Mouse (Mus musculus) hindbrain, embryonic 11.5 days (tissue): ENCODE measurements around the gene Srsf9. TPM values are rescaled to one million over a fixed set of nuclear protein-coding genes. Genes with fewer than 3 reads are reported as not detected.
"Not testable (repeated sequence)": the region's sequence is repeated elsewhere in the genome, so short reads cannot be mapped to it uniquely, and the experiment has no call there.

Source experiments
- ATAC-seq: fragments of 200-750 bp; cut with Nextera tagmentation; 2 replicates; pipeline ENCODE4 v1.8.0; 2017; ENCODE audit warnings: mild to moderate bottlenecking, moderate TSS enrichment, moderate library complexity; ENCODE audit not compliant: low FRiP score
- DNase-seq: peaks from one replicate; pipeline ENCODE4 v3.0.0-alpha.2; 2015; ENCODE audit warnings: low spot score
- H3K27ac ChIP-seq: fragments of 300-500 bp; sonication (generic); 2 replicates; pipeline ENCODE4 v1.5.1; 2014; ENCODE audit warnings: mild to moderate bottlenecking, low read depth, low read length
- H3K27me3 ChIP-seq: fragments of 300-500 bp; sonication (generic); 2 replicates; pipeline ENCODE4 v1.6.1; 2014; ENCODE audit warnings: mild to moderate bottlenecking, low read length, moderate library complexity, mixed read lengths; ENCODE audit not compliant: control insufficient read depth, insufficient read depth
- H3K36me3 ChIP-seq: fragments of 300-500 bp; sonication (generic); 2 replicates; pipeline ENCODE4 v1.6.1; 2014; ENCODE audit warnings: mild to moderate bottlenecking, low read length, moderate library complexity, mixed read lengths; ENCODE audit not compliant: control insufficient read depth, insufficient read depth
- H3K4me1 ChIP-seq: fragments of 300-500 bp; sonication (generic); replicated peaks from 2 replicates; pipeline ENCODE4 v1.6.1; 2014; ENCODE audit warnings: low read length, mixed read lengths; ENCODE audit not compliant: control insufficient read depth, insufficient read depth
- H3K4me2 ChIP-seq: fragments of 300-500 bp; sonication (generic); replicated peaks from 2 replicates; pipeline ENCODE4 v1.6.1; 2014; ENCODE audit warnings: mild to moderate bottlenecking, low read depth, low read length
- H3K4me3 ChIP-seq: fragments of 300-500 bp; sonication (generic); 2 replicates; pipeline ENCODE4 v1.5.1; 2014; ENCODE audit warnings: low read depth, low read length
- H3K9ac ChIP-seq: fragments of 300-500 bp; sonication (generic); 2 replicates; pipeline ENCODE4 v1.6.1; 2014; ENCODE audit warnings: low read depth, low read length
- H3K9me3 ChIP-seq: fragments of 300-500 bp; sonication (generic); 2 replicates; pipeline ENCODE4 v1.6.1; 2016; ENCODE audit warnings: low read length; ENCODE audit not compliant: control insufficient read depth
- WGBS: fragments of 180-500 bp; shearing (Covaris S2); extraction: QIAGEN DNeasy Blood & Tissue Kit; methylation state at CpG from one replicate; pipeline ENCODE4 v1.1.7; 2014; 5-methylcytosine and 5-hydroxymethylcytosine counted together
- polyA plus RNA-seq: library from polyadenylated mRNA; unstranded; fragments of >200 nt; fragmentation: Nextera tagmentation; extraction: Ambion mirVana; gene quantifications from 2 replicates; pipeline ENCODE4 v1.2.1, GENCODE M21; 2014

Gene Srsf9
- polyA plus RNA-seq, 1 experiment from 2014 or later: 305 TPM

DNA sequence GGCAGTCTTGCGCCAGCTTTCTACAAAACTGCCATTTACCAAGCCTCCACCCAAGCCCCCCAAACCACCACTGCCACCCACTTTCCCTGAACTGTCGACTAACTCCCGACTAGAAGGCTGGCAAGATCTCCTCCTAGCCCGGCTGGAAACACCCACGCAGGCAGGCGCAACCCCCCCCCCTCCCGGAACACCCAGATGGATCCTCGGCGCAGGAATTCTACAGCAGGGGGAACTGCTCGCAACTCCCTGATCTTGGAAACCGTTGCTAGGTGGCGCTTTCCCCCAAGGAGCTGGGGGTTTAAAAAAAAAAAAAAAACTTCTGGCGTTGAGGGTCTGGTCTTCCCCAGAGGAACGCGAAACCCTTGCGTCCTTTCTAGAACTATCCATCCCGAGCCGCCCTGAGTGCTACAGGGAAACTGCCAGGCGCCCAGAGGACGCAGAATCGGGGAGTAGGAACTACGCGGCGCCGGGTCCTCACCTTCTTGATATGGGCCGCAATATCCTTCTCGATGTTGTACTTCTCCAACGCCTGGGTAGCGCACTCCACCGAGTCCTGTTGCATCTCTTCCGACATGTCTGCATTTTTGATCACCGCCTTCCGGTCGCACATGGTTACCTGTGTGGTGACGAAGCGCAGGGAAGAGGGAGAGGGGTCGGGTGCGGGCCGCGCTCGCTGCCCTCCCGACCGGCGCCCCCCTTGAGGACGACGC lies 26.8 kb upstream of the Srsf9 start:
- 2% methylated on average over 46 of the region's 46 CpGs for WGBS
- Histone ChIP-seq H3K9ac (peak overlapping the region; percentile 92), H3K4me3 (peak overlapping the region; percentile 90), H3K4me1 (peaks cover 4% of the 10 kb centered on the region), H3K36me3 (peaks cover 8% of the 10 kb centered on the region), H3K9me3 (no peaks in the 10 kb centered on the region), H3K27ac (peak overlapping the region; percentile 91), H3K27me3 (no peaks in the 10 kb centered on the region), H3K4me2 (peak overlapping the region; percentile 38)
- peak; percentile 18 for ATAC-seq
- peak; percentile 65 for DNase-seq

DNA sequence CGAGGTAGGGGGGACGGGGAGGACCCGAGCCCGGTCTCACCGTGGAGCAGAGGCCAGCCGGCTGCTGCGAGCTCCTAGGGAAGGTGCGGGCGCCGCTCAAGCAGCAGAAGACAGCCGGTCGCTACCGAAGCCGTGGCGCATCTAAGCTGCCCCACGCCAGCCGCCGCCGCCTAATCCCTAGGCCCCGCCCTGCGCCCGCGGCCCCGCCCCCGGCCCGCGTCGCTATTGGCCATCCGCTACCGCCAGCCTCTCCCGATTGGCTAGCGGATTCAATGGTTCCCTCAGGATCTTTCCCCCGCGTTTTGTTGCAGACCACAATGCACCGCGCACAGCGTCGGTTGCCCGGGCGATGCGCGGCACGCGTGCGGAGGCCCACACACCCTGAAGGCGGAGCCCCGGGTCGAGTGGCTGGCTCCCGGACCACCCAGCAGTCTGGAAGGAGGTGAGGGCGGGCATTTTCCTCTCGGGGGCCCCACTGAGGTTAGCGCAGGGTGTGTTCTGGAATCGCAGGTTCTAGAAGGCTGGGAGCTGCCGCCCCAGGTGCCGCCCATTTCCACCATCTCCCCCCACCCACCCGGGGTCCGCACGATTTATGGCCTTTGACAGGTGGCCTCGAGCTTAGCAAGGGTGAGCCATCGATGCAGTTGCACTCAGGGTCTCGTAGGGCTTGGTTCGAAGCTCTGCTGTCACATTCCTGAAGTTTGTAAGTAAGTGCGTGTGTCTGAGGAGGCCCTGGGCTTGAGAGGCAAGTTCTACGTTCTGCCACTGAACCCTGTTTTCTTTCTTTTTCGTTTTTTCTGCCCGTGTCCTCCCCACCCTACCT lies 26.0 kb upstream of the Srsf9 start, which contains the start of gene Dynll1:
Dynll1 (minus strand) TSS at position 208 of the 823 bp plus-strand sequence.
- DNase-seq (peak; percentile 100), ATAC-seq (peak; percentile 99)
- under 1% methylated on average over 50 of the region's 66 CpGs for WGBS
- peak within 1 kb of the TSS; percentile 92 for H3K9ac ChIP-seq
- H3K36me3 ChIP-seq: peaks cover 8% of the 10 kb centered on the region; the same call in 1 of the 2 replicates
- H3K4me2 ChIP-seq: peak within 1 kb of the TSS; percentile 38
- no peaks in the 10 kb centered on the region for H3K27me3 ChIP-seq
- peaks cover 4% of the 10 kb centered on the region for H3K4me1 ChIP-seq
- no peaks in the 10 kb centered on the region for H3K9me3 ChIP-seq
- peak within 1 kb of the TSS; percentile 90 for H3K4me3 ChIP-seq
- H3K27ac ChIP-seq: peak within 1 kb of the TSS; percentile 91

DNA sequence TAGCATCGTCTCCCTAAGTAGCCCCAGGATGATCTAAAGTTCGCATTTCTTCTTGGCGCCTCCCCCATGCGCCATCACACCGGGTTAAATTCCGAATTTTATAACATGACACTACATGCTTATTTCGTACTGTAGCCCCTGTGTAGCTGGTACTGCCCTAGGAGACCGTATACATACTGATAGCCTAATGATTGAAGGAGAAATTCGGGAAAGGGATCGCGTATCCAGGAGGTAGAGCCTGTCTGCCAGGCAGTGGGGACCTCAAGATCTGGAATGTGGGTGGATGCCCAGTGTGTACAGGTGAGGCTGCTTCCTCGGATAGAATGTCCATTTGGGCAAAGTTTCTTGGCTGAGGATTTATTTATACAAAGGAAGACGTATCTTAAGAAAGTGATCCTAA lies 25.4 kb upstream of the Srsf9 start:
- H3K36me3 ChIP-seq: peaks cover 8% of the 10 kb centered on the region; the same call in 1 of the 2 replicates

DNA sequence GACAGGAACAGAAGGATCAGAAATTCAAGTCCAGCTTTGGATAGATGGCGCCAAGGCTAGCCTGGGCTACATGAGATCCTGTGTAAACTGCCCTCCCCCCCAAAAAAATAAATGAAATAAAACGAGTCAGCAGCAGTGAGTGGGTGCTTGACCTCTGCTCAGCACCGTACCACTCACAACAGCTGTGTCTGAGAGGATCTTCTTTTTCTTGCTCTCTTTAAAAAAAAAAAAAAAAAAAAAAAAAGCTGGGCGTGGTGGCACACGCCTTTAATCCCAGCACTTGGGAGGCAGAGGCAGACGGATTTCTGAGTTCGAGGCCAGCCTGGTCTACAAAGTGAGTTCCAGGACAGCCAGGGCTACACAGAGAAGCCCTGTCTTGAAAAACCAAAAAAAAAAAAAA lies 24.8 kb upstream of the Srsf9 start:
- not testable (repeated sequence) for H3K9me3 ChIP-seq, H3K4me1 ChIP-seq, ATAC-seq, H3K36me3 ChIP-seq, DNase-seq, H3K4me2 ChIP-seq, H3K27me3 ChIP-seq, H3K27ac ChIP-seq, H3K9ac ChIP-seq, H3K4me3 ChIP-seq
- WGBS: 89% methylated on average over 3 of the region's 7 CpGs

More for the DNA sequence above, 25.4 kb upstream of the Srsf9 start:
- H3K9me3 ChIP-seq: no peaks in the 10 kb centered on the region
- peak overlapping the region; percentile 38 for H3K4me2 ChIP-seq
- H3K9ac ChIP-seq: peak overlapping the region; percentile 29; the same call in 1 of the 2 replicates
- WGBS: 28% methylated on average over 13 of the region's 13 CpGs
- no peaks in the 10 kb centered on the region for H3K27me3 ChIP-seq
- peaks cover 4% of the 10 kb centered on the region for H3K4me1 ChIP-seq
- no peak for DNase-seq
- peak overlapping the region; percentile 90 for H3K4me3 ChIP-seq
- ATAC-seq: no peak
- H3K27ac ChIP-seq: no peak overlapping the region

DNA sequence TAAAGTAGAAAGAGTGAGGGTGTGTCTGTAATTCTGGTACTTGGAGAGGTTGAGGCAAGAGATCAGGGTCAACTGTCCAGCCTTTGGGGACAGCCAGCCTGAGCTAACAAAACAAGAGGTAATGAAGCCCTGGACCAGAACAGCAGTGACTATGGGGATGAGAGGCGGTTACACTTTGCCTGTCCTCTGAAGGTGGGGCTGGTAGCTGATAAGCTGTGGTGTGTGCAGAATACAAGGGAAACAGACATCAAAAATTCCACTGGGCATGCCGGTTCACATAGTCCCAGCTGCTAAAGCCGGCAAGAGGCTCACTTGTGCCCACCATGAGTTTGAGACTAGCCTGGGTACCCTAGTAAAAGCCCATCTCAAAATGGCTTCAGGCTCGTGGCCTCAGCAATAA lies 14.6 kb upstream of the Srsf9 start:
- H3K9me3 ChIP-seq: no peaks in the 10 kb centered on the region
- 86% methylated on average over 4 of the region's 4 CpGs for WGBS
- no peaks in the 10 kb centered on the region for H3K36me3 ChIP-seq
- H3K27ac ChIP-seq: no peak overlapping the region
- no peak for ATAC-seq
- H3K4me1 ChIP-seq: peaks cover 6% of the 10 kb centered on the region; the same call in 1 of the 2 replicates
- H3K27me3 ChIP-seq: no peaks in the 10 kb centered on the region
- no peak overlapping the region for H3K4me2 ChIP-seq
- DNase-seq: no peak
- H3K4me3 ChIP-seq: no peak overlapping the region
- no peak overlapping the region for H3K9ac ChIP-seq

DNA sequence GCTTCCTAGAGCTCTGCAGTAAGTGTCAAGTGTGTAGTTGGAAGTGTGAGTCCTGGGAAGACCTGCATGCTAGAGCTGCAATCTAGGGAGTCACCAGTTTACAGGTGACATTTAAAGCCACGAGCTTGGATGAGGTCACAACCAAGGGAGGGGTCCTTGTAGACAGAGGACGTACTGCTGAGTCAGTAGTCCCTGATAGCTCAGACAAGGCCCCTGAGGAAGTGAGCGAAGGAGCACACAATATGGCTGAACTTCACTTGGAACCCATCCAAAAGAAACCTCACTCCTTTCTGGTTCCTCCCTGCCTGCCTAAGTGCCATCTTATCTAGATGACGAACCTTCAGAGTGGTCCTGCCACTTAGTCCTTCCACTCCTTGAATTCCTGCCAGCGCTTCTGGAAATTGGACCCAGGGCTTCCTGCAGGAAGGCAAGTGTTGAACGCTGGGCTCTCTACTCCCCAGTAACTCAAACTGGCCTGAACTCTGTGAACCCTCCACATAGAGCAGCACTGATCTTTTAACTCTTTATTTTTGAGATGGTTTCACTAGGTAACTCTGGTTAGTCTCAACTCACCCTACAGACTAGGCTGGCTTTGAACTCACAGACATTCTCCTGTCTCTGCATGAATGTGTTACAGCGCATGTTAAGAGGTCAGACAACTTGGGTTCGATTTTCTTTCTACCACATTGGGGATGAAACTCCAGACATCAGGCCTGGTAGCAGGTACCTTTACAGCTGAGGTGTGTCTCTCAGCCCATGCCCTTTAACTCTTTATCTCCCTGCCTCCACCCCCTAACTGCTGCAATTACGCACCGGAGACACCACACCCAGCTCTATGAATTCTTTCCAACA lies 13.9 kb upstream of the Srsf9 start:
- H3K9ac ChIP-seq: no peak overlapping the region
- H3K27me3 ChIP-seq: no peaks in the 10 kb centered on the region
- H3K9me3 ChIP-seq: no peaks in the 10 kb centered on the region
- H3K36me3 ChIP-seq: no peaks in the 10 kb centered on the region
- no peak overlapping the region for H3K4me3 ChIP-seq
- H3K4me2 ChIP-seq: no peak overlapping the region
- H3K27ac ChIP-seq: no peak overlapping the region
- ATAC-seq (no peak), DNase-seq (no peak)
- H3K4me1 ChIP-seq: peaks cover 9% of the 10 kb centered on the region; the same call in 1 of the 2 replicates
- WGBS: 78% methylated on average over 10 of the region's 10 CpGs

DNA sequence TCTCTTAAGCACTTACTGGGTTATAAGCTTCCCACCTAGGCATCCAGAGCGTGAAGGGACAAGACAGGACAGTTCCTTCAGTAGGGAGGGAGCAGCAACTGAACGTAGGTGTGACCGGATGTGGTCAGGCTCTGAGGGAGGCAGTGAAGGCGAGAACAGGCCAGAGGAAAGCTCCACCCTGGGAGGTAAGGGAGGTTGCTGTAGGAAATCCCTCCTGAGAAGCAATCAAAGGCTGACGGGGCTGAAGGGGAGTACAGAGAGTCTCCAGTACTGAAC lies 13.4 kb upstream of the Srsf9 start:
- Histone ChIP-seq H3K4me2 (no peak overlapping the region), H3K4me3 (no peak overlapping the region), H3K9me3 (no peaks in the 10 kb centered on the region), H3K27me3 (no peaks in the 10 kb centered on the region), H3K9ac (peak overlapping the region; percentile 4; the same call in 1 of the 2 replicates), H3K36me3 (no peaks in the 10 kb centered on the region), H3K27ac (no peak overlapping the region), H3K4me1 (peaks cover 9% of the 10 kb centered on the region; the same call in 1 of the 2 replicates)
- DNase-seq (no peak), ATAC-seq (no peak)
- WGBS: 47% methylated on average over 5 of the region's 5 CpGs

DNA sequence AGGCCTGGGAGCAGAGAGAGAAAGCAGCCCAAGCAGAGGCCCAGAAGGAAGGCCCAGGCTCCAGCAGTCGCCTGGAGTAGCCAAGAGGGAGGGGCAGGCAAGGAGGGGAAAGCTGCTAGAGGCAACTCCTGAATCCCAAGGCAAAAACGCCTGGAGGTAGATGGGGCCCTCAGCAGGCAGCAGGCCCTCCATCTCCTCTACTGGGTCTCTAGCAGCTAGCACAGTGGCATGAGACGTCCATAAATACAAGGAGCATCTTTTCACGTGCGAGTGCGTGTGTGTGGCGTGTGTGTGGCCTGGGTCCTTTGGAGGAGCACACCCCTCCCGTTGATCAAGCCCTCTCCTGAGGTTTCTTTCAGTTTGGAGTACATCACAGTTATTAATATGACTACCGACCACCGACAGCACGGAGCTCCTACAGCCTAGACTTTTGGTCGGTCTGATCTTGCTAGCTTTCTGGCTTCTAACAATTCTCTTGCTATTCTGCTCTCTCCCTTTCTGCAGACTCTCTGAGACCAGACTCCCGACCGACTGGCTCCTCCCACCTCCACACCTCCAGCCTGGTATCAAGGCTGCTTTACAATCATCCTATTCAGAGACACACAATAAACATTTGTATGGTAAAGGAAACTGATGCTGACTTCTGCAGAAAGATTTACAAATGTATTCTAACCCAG lies 9.9 kb upstream of the Srsf9 start:
- Histone ChIP-seq H3K27me3 (no peaks in the 10 kb centered on the region), H3K27ac (peak overlapping the region; percentile 88), H3K4me1 (peaks cover 9% of the 10 kb centered on the region; the same call in 1 of the 2 replicates), H3K9ac (peak overlapping the region; percentile 55; the same call in 1 of the 2 replicates), H3K4me3 (no peak overlapping the region), H3K36me3 (no peaks in the 10 kb centered on the region), H3K4me2 (peak overlapping the region; percentile 6; the same call in 1 of the 2 replicates), H3K9me3 (no peaks in the 10 kb centered on the region)
- ATAC-seq (peak; percentile 45; the same call in 1 of the 2 replicates), DNase-seq (peak; percentile 42)
- WGBS: 3% methylated on average over 14 of the region's 14 CpGs
